Mouse (Mus musculus): ENCODE data around the gene Sval2. TPM values are rescaled to one million over a fixed set of nuclear protein-coding genes. Genes with fewer than 3 reads are reported as not detected.

The Sval2 gene
- total RNA-seq (2021), result not detected

- intact Hi-C loops (cut with DNase I), result no loop called here
- DNase-seq, result no peak
Observed at GRCm38 (mm10) chr6:41852689-41853088, at the start of gene Sval2. Gene Sval2, plus strand, starts transcription at chr6:41852989.

DNA sequence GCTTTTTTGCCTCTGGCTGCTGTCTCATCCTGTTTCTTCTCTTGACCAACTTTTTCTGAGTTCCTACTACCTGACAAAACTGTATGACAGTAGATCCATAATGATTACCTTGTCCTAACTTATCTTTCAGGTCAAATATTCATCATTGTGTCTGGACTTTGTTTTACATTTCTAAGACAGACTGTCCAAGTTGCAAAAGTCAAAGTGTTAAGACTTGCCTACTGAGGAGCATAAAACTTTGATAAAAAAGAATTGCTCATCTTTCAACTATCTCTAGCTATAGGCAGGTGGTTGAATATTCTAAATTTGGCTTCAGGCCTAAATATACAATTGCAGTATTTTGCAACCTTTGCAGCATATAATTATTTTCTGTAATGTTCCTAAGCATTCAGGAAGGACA lies 28.7 kb upstream of the Sval2 start:
- DNase-seq, result no peak
- intact Hi-C loops (cut with DNase I), result no loop called here

DNA sequence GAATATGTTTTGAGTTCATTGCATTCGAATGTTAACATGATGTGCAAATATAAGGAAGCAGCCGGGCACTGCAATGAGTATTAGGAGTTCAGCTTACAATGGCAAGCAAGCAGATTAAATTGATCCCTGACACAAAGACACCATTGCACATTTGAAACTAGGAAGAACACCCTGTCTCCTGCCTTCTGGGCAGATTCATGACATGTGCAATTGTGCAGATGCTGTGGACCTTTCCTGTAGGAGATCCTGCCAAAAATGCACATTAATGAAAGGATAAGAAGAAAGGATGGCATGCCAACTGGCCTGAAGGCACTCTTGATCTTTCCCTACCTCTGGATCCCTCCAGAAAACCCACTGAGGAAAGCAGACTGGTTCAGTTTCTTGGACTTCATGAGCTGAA lies 23.3 kb upstream of the Sval2 start:
- DNase-seq, result no peak
- intact Hi-C loops (cut with DNase I), result no loop called here

- intact Hi-C loops (cut with DNase I), result no loop called here
- DNase-seq, result no peak
Observed at GRCm38 (mm10) chr6:41847235-41847634, 5.6 kb upstream of the Sval2 start, which contains the start of gene Pip. Gene Pip, plus strand, starts transcription at chr6:41847535.

DNA sequence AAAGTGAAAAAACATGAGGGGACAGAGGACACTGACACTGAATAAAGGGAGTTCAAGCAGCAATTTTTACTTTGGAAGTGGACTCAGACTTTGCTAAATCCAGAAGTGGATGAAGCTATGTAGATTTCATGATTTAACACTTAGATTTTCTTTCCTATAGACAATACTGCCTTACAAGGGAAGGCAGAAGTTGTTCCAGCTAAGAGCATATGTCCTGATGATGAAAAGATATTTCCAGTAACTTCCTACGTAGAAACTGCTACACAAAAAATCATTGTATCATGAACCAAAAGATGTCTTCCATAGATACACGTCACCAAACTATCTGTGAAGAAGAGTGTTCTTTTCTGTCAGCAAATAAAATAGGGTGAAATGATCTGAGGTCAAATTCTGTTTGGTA lies 11.2 kb downstream of the Sval2 start:
- DNase-seq, result no peak

GRCm38 (mm10) chr6:41911625-41912024 lies 58.8 kb downstream of the Sval2 start:
- no peak for DNase-seq
- intact Hi-C loops (cut with DNase I), result no loop called here

More for the DNA sequence above, 11.2 kb downstream of the Sval2 start:
- intact Hi-C loops (cut with DNase I), result no loop called here

Other genes starting within 250 kb of the Sval2 start
- gene Ephb6, start 247.5 kb upstream of the Sval2 start, total RNA-seq (2021), result 1 to 10 TPM; 2.4 to 3.0 TPM
- not detected for gene Trpv6, start 216.6 kb upstream of the Sval2 start, total RNA-seq (2021)
- not detected for gene Trpv5, start 172.2 kb upstream of the Sval2 start, total RNA-seq (2021)
- not detected for gene Llcfc1, start 168.6 kb upstream of the Sval2 start, total RNA-seq (2021)
- gene Kel, start 148.7 kb upstream of the Sval2 start, total RNA-seq (2021), result under 1 TPM in 1 of 2 experiments, not detected in 1; 0.36 TPM
- not detected for gene Olfr459, start 77.8 kb upstream of the Sval2 start, total RNA-seq (2021)
- gene Pip, start 5.5 kb upstream of the Sval2 start, total RNA-seq (2021), result not detected
- gene Sval1, start 98.6 kb downstream of the Sval2 start, total RNA-seq (2021), result not detected
- gene Sval3, start 115.2 kb downstream of the Sval2 start, total RNA-seq (2021), result not detected
- gene Sva, start 185.4 kb downstream of the Sval2 start, total RNA-seq (2021), result not detected

Measured in heart, postnatal 10 days (tissue).